Mouse (Mus musculus) left cerebral cortex, postnatal 10 days (tissue): ENCODE results near the gene Styxl1. TPM values are rescaled to one million over a fixed set of nuclear protein-coding genes. Genes with fewer than 3 reads are reported as not detected.
A peak's percentile ranks its signal among the peaks of the same experiment; 100 is the strongest.

Experiments
- DNase-seq, 2 experiments: peaks; one replicate each; pipeline ENCODE4 v3.0.0; 2021 to 2022; ENCODE audit warnings: low spot score in 2 of 2, mixed read lengths in 1 of 2; ENCODE audit errors: extremely low spot score in 1 of 2
- intact Hi-C: fragments of 180-260 bp; cut with DNase I; formaldehyde crosslinking; loops from one replicate; pipeline ENCODE4 v1.15.1; 2025
- microRNA-seq: library from miRNA; unstranded; fragments of <30 nt; microRNA quantifications from one replicate; pipeline ENCODE4 v1.2.0, GENCODE M21; 2022
- total RNA-seq, 2 experiments: library from RNA; stranded (reverse); gene quantifications; 2 replicates each; pipeline ENCODE4 v1.2.3; 2021

Gene Styxl1
- total RNA-seq, 2 experiments from 2014 or later: not detected

DNA sequence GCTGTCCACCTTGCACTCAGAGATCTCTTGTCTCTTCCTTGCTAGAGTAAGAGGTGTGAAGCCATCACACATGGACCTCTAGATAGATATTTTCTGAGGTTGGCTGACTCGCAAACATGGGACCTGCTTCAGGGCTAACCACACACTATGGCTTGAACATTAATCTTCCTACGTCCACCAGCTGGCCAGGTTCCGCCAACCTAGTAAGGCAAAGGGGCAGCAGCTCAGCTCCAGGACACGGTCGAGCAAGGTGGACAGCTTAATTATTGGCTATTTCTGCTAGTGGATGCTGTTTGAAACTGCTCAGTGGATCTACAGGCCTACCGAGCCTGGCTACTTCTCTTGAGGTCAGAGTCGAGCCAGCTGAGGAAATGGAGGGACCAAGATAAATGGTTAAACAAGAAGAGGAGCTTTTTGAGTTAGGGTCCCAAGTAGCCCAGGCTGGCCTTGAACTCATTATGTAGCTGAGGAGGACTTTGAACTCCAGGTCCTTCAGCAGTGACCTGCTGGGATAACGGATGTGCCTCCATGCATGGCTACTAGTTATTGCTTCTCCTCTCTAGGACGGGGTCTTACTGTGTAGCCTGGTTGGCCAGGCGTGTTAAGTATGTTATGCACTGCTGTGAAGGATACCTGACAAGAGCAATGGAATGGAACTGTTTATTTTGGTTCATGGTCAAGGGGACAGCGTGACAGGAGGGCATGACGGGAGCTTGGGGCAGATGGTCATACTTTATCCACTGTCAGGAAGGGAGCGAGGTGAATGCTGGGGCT, 66.4 kb downstream of the Styxl1 start:
- intact Hi-C loops: no loop called here

DNA sequence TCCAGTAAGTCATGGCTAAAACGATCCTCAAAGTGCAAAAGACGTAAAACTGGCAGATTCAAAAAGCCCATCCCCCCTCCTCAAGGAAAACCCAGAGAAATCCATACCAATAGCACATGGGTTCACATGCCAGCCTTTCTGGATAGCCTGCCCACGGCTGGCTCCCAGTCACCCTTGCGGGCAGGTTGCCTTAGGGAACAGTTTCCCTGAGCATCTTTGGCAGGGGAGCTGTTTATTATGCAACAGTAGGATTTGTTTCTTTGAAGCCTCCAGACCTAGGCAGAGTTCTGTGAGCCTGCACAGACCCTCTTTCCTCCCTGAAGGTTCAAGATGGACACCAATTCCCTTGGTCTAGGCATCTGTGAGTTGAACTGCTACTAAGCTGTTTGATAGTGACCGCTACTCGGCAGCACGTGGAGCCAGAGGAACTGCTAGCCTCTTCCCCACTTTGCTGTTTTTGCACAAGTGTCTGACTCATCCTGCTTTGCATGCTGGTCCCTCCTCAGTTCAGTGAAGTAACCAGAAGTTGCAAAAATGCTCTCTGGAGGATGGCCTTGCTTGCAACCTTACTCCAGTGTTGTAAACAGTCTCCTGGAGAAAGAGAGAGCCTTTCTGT, 67.5 kb downstream of the Styxl1 start:
- intact Hi-C loops: no loop called here
- DNase-seq: no peak

More for the DNA sequence above, 66.4 kb downstream of the Styxl1 start:
- DNase-seq: no peak

DNA sequence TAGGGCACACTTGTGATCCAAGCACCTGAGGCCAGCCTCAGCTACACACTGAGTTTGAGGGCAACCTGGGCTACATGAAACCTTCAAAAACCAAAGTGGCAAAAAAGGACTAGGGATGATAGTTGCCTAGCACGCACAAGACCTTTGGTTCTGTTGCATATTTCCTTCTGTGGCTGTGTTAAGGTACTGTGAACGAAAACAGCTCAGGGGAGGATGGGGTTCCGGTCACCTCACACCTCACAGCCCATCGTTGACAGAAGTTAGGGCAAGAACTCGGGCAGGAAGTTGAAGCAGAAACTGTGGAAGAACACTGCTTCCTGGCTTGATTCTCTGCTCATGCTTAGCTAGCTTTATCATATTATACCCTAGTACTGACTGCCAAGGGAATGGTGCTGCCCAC, 68.5 kb downstream of the Styxl1 start:
- intact Hi-C loops: no loop called here

DNA sequence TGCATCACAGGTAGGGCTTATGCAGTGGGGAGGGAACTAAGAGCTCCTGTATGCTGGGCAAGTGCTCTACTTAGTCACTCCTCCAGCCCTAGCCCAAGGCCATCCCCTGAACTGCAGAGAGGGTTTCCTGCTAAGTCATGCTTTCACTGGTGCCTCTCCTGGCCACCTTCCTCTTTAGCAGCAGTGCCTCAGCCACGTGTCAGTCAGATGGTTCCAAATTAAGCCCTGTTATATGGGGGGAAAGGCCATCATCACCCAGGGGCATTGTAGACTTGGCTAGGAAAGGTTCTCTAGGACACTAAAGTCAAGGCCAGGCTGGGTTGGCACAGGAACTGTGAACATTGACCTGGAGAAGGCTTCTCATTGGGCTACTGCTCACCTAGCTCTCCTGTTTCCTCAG, 70.3 kb downstream of the Styxl1 start:
- no peak for DNase-seq

More for the DNA sequence above, 68.5 kb downstream of the Styxl1 start:
- DNase-seq: no peak

DNA sequence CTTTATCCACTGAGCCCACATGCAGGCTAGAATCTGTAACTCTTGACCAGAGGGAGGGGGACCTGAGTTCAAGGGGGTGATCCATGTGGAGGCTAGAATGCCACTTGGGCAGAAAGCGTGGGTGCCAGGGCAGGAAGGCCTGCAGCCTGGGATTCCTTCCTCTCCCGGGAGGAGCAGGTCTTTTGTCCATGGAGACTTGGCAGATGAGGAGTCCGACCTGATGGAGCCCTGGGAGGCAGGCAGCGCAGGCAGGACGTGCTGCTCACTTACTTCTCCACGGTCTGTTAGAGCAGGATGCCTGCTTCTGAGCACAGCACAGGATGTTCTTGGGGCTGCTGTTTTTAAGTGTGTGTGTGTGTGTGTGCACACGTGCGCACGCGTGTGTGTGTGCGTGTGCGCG, 71.1 kb downstream of the Styxl1 start:
- intact Hi-C loops: no loop called here
- no peak for DNase-seq

More for the DNA sequence above, 70.3 kb downstream of the Styxl1 start:
- intact Hi-C loops: no loop called here

DNA sequence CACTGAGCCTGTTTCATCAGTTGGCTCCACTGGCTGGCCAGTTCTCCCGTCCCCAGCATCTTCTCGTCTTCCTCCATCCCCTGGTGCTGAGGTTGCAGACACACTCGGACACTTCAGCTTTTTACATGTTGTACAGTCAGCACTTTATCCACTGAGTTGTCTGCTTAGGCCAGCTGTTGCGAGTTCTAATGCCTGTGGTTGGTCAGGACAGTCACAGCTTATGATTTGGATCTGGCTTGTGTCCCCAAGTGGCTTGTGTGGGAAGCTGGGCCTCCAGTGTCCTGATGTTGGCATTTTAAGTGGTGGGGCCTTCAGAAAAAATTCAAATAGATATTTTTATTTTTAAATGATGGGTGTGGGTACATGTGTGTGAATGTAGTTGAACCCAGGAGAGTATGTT, 72.8 kb downstream of the Styxl1 start:
- intact Hi-C loops: no loop called here
- no peak for DNase-seq

DNA sequence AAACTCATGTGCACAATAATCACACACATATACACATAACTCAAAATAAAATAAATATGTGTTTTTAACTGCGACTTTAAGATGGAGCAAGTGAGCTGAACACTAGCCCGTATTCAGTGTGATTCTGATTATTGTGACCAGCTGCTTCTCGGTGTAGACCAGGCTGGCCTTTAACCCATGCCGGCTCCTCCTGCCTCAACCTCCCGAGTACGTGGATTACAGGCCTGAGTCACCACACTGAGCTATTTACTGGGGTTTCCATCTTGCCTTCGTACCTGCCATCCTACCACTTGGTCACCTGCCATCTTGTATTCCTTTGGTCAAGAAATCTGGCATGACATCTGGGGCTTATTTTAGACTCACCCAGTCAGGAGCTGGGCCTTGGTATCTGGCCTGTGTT, 74.8 kb downstream of the Styxl1 start:
- intact Hi-C loops: no loop called here
- no peak for DNase-seq

DNA sequence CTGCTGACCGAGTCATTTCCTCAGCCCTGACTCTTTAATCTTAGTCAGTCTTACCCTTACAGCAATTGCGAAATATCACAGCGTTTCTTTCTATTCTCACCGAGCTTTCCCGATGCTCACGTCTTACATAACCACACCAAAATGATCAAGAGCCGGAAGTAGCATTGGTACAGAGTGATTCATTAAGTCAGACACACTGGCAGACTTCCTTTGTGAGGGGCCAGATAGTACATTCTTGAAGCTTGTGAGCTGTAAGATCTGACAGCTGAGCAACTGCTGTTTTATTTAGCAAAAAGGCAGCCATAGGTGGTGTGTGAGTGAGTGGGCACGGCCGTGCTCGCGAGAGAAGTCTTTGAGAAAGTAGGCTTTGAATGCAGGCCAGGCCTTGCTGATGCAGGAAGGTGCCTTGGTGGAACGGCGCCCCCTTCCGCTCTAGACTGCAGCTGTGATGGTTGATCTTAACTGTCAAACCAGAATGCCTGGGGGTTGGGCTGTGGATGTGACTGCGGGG, 75.4 kb downstream of the Styxl1 start:
- intact Hi-C loops: no loop called here
- peak in 1 of 2 experiments; percentile 66 for DNase-seq

DNA sequence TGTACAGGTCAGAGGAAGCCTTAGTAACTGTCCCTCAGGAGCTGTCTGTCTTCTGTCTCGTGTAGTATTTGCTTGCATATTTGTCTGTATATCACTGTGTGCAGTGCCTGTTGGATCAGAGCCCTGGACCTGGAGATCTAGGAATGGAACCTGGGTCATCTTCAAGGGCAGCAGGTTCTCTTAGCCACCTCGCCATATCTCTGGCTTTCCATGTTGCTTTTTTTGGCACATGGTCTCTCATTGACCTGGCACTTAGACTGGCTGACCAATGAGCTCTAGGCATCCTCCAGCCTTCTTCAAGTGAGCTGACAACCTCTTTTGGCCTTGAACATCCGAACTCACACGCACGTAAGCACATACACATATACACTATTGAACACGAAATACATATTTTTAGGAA, 76.0 kb downstream of the Styxl1 start:
- intact Hi-C loops: no loop called here
- DNase-seq: no peak

DNA sequence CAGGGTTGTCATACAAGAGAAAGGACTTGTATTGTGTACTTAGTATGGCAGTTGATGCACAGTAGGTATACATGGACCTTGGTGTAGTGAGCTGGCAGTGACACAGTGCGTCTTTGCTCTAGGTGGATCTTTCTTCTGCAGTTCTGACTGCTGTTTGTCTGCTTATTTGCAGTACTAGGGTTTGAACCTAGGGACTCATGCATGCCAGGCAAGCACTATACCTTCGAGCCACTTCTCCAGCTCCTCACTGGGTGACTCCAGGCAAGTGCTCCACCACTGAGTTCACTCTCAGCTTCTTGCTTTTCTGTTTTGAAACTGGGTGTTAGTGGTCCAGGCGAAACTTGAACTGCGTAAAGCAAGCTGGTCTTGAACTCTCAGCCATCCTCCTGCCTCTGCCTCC, 76.6 kb downstream of the Styxl1 start:
- intact Hi-C loops: no loop called here
- no peak for DNase-seq

DNA sequence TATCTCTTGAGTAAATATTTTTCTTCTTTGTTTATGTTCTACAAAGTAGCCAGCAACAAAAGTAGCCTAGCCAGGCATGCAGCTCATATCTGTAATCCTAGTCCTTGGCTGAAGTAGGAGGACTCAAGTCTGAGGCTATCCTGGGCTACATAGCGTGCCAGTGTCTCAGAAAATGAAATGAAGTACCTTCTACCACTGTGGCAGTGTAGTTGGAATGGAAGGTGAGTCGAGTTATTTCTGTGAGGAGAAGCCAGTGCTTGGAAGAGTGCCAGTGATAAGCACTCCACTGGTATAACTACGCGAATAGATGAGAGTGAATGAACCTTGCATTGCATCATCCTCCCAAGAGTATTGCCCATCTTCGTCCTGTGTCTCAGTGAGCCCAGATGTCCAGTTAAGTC, 80.5 kb downstream of the Styxl1 start:
- intact Hi-C loops: no loop called here

More for the DNA sequence above, 80.5 kb downstream of the Styxl1 start:
- DNase-seq: no peak

Small RNA genes lying within 50 kb of the gene (microRNA-seq; reads per million reads assigned to microRNA genes)
- 1.7 reads per million for gene Mir7034

Other genes starting within 250 kb of the Styxl1 start
- gene Hip1, start 233.3 kb downstream of the Styxl1 start, total RNA-seq: 10 to 100 TPM; 80.5 to 85.2 TPM
- gene Ccl26, start 214.8 kb downstream of the Styxl1 start, total RNA-seq: not detected
- under 1 TPM in 1 of 2 experiments, not detected in 1; 0.28 TPM for gene Ccl24, start 205.3 kb downstream of the Styxl1 start, total RNA-seq
- 10 to 100 TPM; 77.6 to 82.7 TPM for gene Rhbdd2, start 145.8 kb downstream of the Styxl1 start, total RNA-seq
- 10 to 100 TPM; 68.2 to 70.0 TPM for gene Por, start 108.4 kb downstream of the Styxl1 start, total RNA-seq
- 10 to 100 TPM; 20.7 to 22.0 TPM for gene Tmem120a, start 33.9 kb downstream of the Styxl1 start, total RNA-seq
- 100 to 1,000 TPM; 476 to 478 TPM for gene Mdh2, start 95 bp upstream of the Styxl1 start, total RNA-seq
- 10 to 100 TPM; 73.7 to 79.8 TPM for gene Srrm3, start 28.5 kb upstream of the Styxl1 start, total RNA-seq
- gene Hspb1, start 109.5 kb upstream of the Styxl1 start, total RNA-seq: 1 to 10 TPM; 4.3 to 4.6 TPM
- 1,000 to 10,000 TPM; 1,621 to 1,667 TPM for gene Ywhag, start 156.2 kb upstream of the Styxl1 start, total RNA-seq
- 1 to 10 TPM; 1.7 to 4.0 TPM for gene Ssc4d, start 196.1 kb upstream of the Styxl1 start, total RNA-seq
- gene Zp3, start 201.7 kb upstream of the Styxl1 start, total RNA-seq: not detected
- gene Dtx2, start 216.4 kb upstream of the Styxl1 start, total RNA-seq: 1 to 10 TPM; 9.3 to 9.4 TPM